Mouse (Mus musculus): ENCODE results near the gene Defb46. TPM values are rescaled to one million over a fixed set of nuclear protein-coding genes. Genes with fewer than 3 reads are reported as not detected.

Defb46 gene
- polyA plus RNA-seq (2012; rRNA removed): not detected in 2 replicates

GRCm38 (mm10) chr8:19239616-19240015 is at the start of gene Defb46:
Defb46 (plus strand) TSS chr8:19239916.
- Histone ChIP-seq H3K4me3 (replicated peaks; ENCODE audit: extremely low read depth, low read depth, low read length) (no peak within 1 kb of the TSS), H3K4me1 (ENCODE audit: control insufficient read depth, insufficient read depth, low read length) (no peaks in the 10 kb centered on the region)
- 70% methylated on average over 2 of the region's 2 CpGs for WGBS
- DNase-seq: no peak
- TF ChIP-seq CTCF (IDR thresholded peaks at IDR 0.05; ENCODE audit: insufficient read depth, low read length) (no peak), POLR2A (IDR thresholded peaks at IDR 0.05; ENCODE audit: borderline replicate concordance, extremely low read depth, low read depth, low read length) (no peak)

GRCm38 (mm10) chr8:19225161-19225560 is 14.6 kb upstream of the Defb46 start, which contains the start of gene Defb6:
Defb6 (plus strand) TSS chr8:19225478.
- Histone ChIP-seq H3K4me1 (ENCODE audit: control insufficient read depth, insufficient read depth, low read length) (no peaks in the 10 kb centered on the region), H3K4me3 (replicated peaks; ENCODE audit: extremely low read depth, low read depth, low read length) (no peak within 1 kb of the TSS)
- no peak for DNase-seq
- WGBS: 50% methylated on average over 1 of the region's 1 CpGs
- TF ChIP-seq POLR2A (IDR thresholded peaks at IDR 0.05; ENCODE audit: borderline replicate concordance, extremely low read depth, low read depth, low read length): no peak
- TF ChIP-seq CTCF (IDR thresholded peaks at IDR 0.05; ENCODE audit: insufficient read depth, low read length): no peak

GRCm38 (mm10) chr8:19238101-19238500 is 1.6 kb upstream of the Defb46 start:
- WGBS: 46% methylated on average over 1 of the region's 1 CpGs
- DNase-seq: no peak
- TF ChIP-seq POLR2A (IDR thresholded peaks at IDR 0.05; ENCODE audit: borderline replicate concordance, extremely low read depth, low read depth, low read length) (no peak), CTCF (IDR thresholded peaks at IDR 0.05; ENCODE audit: insufficient read depth, low read length) (no peak)
- Histone ChIP-seq H3K4me1 (ENCODE audit: control insufficient read depth, insufficient read depth, low read length) (no peaks in the 10 kb centered on the region), H3K4me3 (replicated peaks; ENCODE audit: extremely low read depth, low read depth, low read length) (no peak overlapping the region)

DNA sequence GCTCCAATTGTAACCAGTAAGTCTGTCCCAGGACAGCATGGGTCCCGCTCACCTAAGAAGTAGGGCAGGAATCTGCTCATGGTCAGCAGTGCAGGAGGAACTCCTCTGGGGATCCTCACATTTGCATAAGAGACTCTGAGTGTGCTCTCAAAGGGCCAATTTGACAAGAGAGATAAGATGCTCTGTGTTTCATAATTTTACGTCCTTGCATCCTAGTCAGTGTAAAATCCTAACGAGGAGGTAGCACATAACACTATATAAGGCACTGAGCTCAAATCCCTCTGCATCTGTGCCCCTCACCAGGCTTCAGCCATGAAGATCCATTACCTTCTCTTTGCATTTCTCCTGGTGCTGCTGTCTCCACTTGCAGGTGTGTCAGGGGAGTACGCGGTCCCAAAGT is 7.6 kb downstream of the Defb46 start, which contains the start of gene Defb5:
Defb5 (plus strand) TSS at position 301 of the 400 bp plus-strand sequence.
- Histone ChIP-seq H3K4me1 (ENCODE audit: control insufficient read depth, insufficient read depth, low read length) (no peaks in the 10 kb centered on the region), H3K4me3 (replicated peaks; ENCODE audit: extremely low read depth, low read depth, low read length) (no peak within 1 kb of the TSS)
- DNase-seq: no peak
- TF ChIP-seq CTCF (IDR thresholded peaks at IDR 0.05; ENCODE audit: insufficient read depth, low read length) (no peak), POLR2A (IDR thresholded peaks at IDR 0.05; ENCODE audit: borderline replicate concordance, extremely low read depth, low read depth, low read length) (no peak)
- WGBS: 92% methylated on average over 5 of the region's 5 CpGs

GRCm38 (mm10) chr8:19258136-19258535 is 18.4 kb downstream of the Defb46 start:
- no peaks in the 10 kb centered on the region for H3K4me1 ChIP-seq (ENCODE audit: control insufficient read depth, insufficient read depth, low read length)
- H3K4me3 ChIP-seq (replicated peaks; ENCODE audit: extremely low read depth, low read depth, low read length): no peak overlapping the region
- no peak for DNase-seq
- TF ChIP-seq CTCF (IDR thresholded peaks at IDR 0.05; ENCODE audit: insufficient read depth, low read length): no peak
- no peak for TF ChIP-seq POLR2A (IDR thresholded peaks at IDR 0.05; ENCODE audit: borderline replicate concordance, extremely low read depth, low read depth, low read length)

DNA sequence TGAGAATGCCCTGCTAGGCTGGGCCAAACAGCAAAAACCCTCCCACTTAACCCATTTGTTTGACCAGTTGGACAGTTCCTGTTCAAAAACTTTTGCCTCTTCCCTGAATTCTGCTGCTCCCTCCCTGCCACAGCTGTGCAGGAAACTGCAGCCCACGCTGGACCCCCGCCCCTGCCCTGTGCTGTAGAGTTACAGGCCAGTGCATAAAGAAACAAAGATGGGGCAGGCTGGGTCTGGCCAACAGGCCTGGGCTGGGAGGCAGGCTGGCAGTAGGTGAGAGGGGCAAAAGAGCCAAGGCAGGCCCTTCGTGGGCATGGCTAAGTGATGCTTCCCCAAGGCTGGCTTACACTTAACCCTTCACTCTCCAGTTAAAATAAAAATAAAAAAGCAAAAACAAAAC is 20.0 kb downstream of the Defb46 start:
- 41% methylated on average over 3 of the region's 3 CpGs for WGBS
- H3K4me3 ChIP-seq (replicated peaks; ENCODE audit: extremely low read depth, low read depth, low read length): no peak overlapping the region
- no peaks in the 10 kb centered on the region for H3K4me1 ChIP-seq (ENCODE audit: control insufficient read depth, insufficient read depth, low read length)
- TF ChIP-seq CTCF (IDR thresholded peaks at IDR 0.05; ENCODE audit: insufficient read depth, low read length) (no peak), POLR2A (IDR thresholded peaks at IDR 0.05; ENCODE audit: borderline replicate concordance, extremely low read depth, low read depth, low read length) (no peak)
- DNase-seq: no peak

Other genes with a start within 250 kb of the Defb46 start
- not detected in 2 replicates for gene Defb37, start 248.9 kb upstream of the Defb46 start, polyA plus RNA-seq (2012; rRNA removed)
- gene Defb38, start 213.3 kb upstream of the Defb46 start, polyA plus RNA-seq (2012; rRNA removed): not detected in 2 replicates
- gene Defb39, start 175.1 kb upstream of the Defb46 start, polyA plus RNA-seq (2012; rRNA removed): not detected in 2 replicates
- not detected in 2 replicates for gene Defb12, start 125.1 kb upstream of the Defb46 start, polyA plus RNA-seq (2012; rRNA removed)
- gene Defb34, start 116.2 kb upstream of the Defb46 start, polyA plus RNA-seq (2012; rRNA removed): not detected in 2 replicates
- not detected in 2 replicates for gene Gm45826, start 99.1 kb upstream of the Defb46 start, polyA plus RNA-seq (2012; rRNA removed)
- gene Defb14, start 45.6 kb upstream of the Defb46 start, polyA plus RNA-seq (2012; rRNA removed): not detected in 2 replicates
- 27.7 TPM in 1 of 2 replicates, not detected in the other for gene Defb4, start 41.2 kb upstream of the Defb46 start, polyA plus RNA-seq (2012; rRNA removed)
- 1.1 TPM in 1 of 2 replicates, not detected in the other for gene Defb6, start 14.4 kb upstream of the Defb46 start, polyA plus RNA-seq (2012; rRNA removed)
- gene Defb5, start 7.7 kb downstream of the Defb46 start, polyA plus RNA-seq (2012; rRNA removed): not detected in 2 replicates
- not detected in 2 replicates for gene Defb3, start 53.4 kb downstream of the Defb46 start, polyA plus RNA-seq (2012; rRNA removed)
- not detected in 2 replicates for gene Defb8, start 207.7 kb downstream of the Defb46 start, polyA plus RNA-seq (2012; rRNA removed)

Data from lung, adult 2 months (tissue).